12 mouse cellular contexts compared by ENCODE assay signal in genomic region chr9:66110126-66110525, GRCm38 (mm10). TPM values are rescaled to one million over a fixed set of nuclear protein-coding genes. Genes with fewer than 3 reads are reported as not detected.
A peak's percentile ranks its signal among the peaks of the same experiment; 100 is the strongest.
DNase-seq lines count a peak whose midpoint lies in the region; ATAC-seq and TF ChIP-seq lines count a peak whose summit lies in the region.
"Had no signal": no experiment of that assay in that cellular context is flagged by ENCODE, and none has a peak within 500 bp of the region (broad histone marks: within the 10 kb centered on the region; RNA-seq: fewer than 3 reads in every experiment).

No protein-coding gene starts in this region.

- H3K9ac ChIP-seq in forebrain, embryonic 14.5 days (ENCODE audit: low read length): no peak overlapping the region
- no peak overlapping the region for H3K9ac ChIP-seq in limb, embryonic 11.5 days (ENCODE audit: low read length)
- H3K9ac ChIP-seq in stomach, postnatal 0 days (ENCODE audit: low read length): no peak overlapping the region
- H3K9ac ChIP-seq: lung, embryonic 14.5 days had no signal

- intact Hi-C loops in left cerebral cortex, adult 2 months (cut with DNase I): no loop called here
- intact Hi-C loops in left cerebral cortex, postnatal 4 days (cut with DNase I): no loop called here

- H3K4me1 ChIP-seq in forebrain, embryonic 14.5 days (ENCODE audit: control insufficient read depth, insufficient read depth, low read length): no peaks in the 10 kb centered on the region
- H3K4me1 ChIP-seq in limb, embryonic 11.5 days (ENCODE audit: control insufficient read depth, insufficient read depth, low read length): no peaks in the 10 kb centered on the region
- no peaks in the 10 kb centered on the region for H3K4me1 ChIP-seq in stomach, postnatal 0 days (replicated peaks; ENCODE audit: control insufficient read depth, insufficient read depth)

- peak overlapping the region; percentile 3; the same call in 1 of the 2 replicates for H3K27ac ChIP-seq in left cerebral cortex, adult 2 months
- H3K27ac ChIP-seq in forebrain, embryonic 14.5 days (ENCODE audit: low read depth, low read length): peak overlapping the region; percentile 44; the same call in 1 of the 2 replicates
- H3K27ac ChIP-seq in limb, embryonic 11.5 days (replicated peaks; ENCODE audit: low read depth, low read length): 0 out of 2 replicates have a peak overlapping the region, but pooled peaks have one; percentile 23
- peak overlapping the region; percentile 49; the same call in 1 of the 2 replicates for H3K27ac ChIP-seq in stomach, postnatal 0 days (replicated peaks)

- peaks cover 51% of the 10 kb centered on the region for H3K36me3 ChIP-seq in forebrain, embryonic 14.5 days (ENCODE audit: control insufficient read depth, insufficient read depth, low read length)
- peaks cover 8% of the 10 kb centered on the region; the same call in 1 of the 2 replicates for H3K36me3 ChIP-seq in limb, embryonic 11.5 days (ENCODE audit: control insufficient read depth, insufficient read depth, low read length)
- H3K36me3 ChIP-seq in stomach, postnatal 0 days (ENCODE audit: control insufficient read depth, insufficient read depth, low read length): peaks cover 6% of the 10 kb centered on the region; the same call in 1 of the 2 replicates

- no peaks in the 10 kb centered on the region for H3K27me3 ChIP-seq in forebrain, embryonic 14.5 days (replicated peaks; ENCODE audit: control insufficient read depth, insufficient read depth, low read length)
- H3K27me3 ChIP-seq in limb, embryonic 11.5 days (ENCODE audit: control insufficient read depth, insufficient read depth, low read length): no peaks in the 10 kb centered on the region
- H3K27me3 ChIP-seq in stomach, postnatal 0 days (ENCODE audit: control insufficient read depth, insufficient read depth, low read length): no peaks in the 10 kb centered on the region
- H3K27me3 ChIP-seq: CH12.LX had no signal

- TF ChIP-seq EP300 in stomach, postnatal 0 days (optimal IDR thresholded peaks at IDR 0.05): no peak

- WGBS in forebrain, embryonic 14.5 days: 17% methylated on average over 8 of the region's 8 CpGs
- 72% methylated on average over 8 of the region's 8 CpGs for WGBS in limb, embryonic 11.5 days
- WGBS in stomach, postnatal 0 days: 55% methylated on average over 8 of the region's 8 CpGs

- H3K9me3 ChIP-seq in forebrain, embryonic 14.5 days (replicated peaks; ENCODE audit: control insufficient read depth, low read length): no peaks in the 10 kb centered on the region
- no peaks in the 10 kb centered on the region for H3K9me3 ChIP-seq in limb, embryonic 11.5 days (ENCODE audit: control insufficient read depth, low read length)
- H3K9me3 ChIP-seq in stomach, postnatal 0 days (ENCODE audit: control insufficient read depth, low read length): no peaks in the 10 kb centered on the region

- no peak overlapping the region for H3K4me2 ChIP-seq in forebrain, embryonic 14.5 days (ENCODE audit: low read length)
- H3K4me2 ChIP-seq in limb, embryonic 11.5 days (ENCODE audit: low read depth, severe bottlenecking): no peak overlapping the region
- no peak overlapping the region for H3K4me2 ChIP-seq in stomach, postnatal 0 days (replicated peaks; ENCODE audit: low read depth)
- H3K4me2 ChIP-seq: lung, embryonic 14.5 days had no signal

- TF ChIP-seq CTCF in left cerebral cortex, adult 2 months (IDR thresholded peaks at IDR 0.05): no peak
- no peak for TF ChIP-seq CTCF in stomach, postnatal 0 days (IDR thresholded peaks at IDR 0.05; ENCODE audit: low read depth)

- no peak for ATAC-seq in forebrain, embryonic 14.5 days
- ATAC-seq in limb, embryonic 11.5 days (ENCODE audit: insufficient number of reproducible peaks, low FRiP score, low TSS enrichment, low read depth): no peak
- peak; percentile 70 for ATAC-seq in stomach, postnatal 0 days (ENCODE audit: low FRiP score, low TSS enrichment)

- DNase-seq in left cerebral cortex, adult 2 months (ENCODE audit: extremely low spot score in 1 of 2, low spot score in 2 of 2): no peak
- DNase-seq in left cerebral cortex, postnatal 4 days: no peak
- no peak for DNase-seq in forebrain, embryonic 14.5 days (ENCODE audit: low spot score)
- DNase-seq in limb, embryonic 11.5 days (ENCODE audit: low spot score): no peak
- peak; percentile 39 for DNase-seq in stomach, postnatal 0 days (ENCODE audit: low spot score)
- DNase-seq in lung, postnatal 36 days: no peak
- DNase-seq in adrenal gland, postnatal 36 days: no peak
- DNase-seq: adrenal gland, postnatal 14 days; gastrocnemius, postnatal 14 days; lung, embryonic 14.5 days; thymus, postnatal 36 days had no signal

- no peak overlapping the region for H3K4me3 ChIP-seq in left cerebral cortex, adult 2 months
- no peak overlapping the region for H3K4me3 ChIP-seq in forebrain, embryonic 14.5 days (ENCODE audit: low read depth, low read length)
- no peak overlapping the region for H3K4me3 ChIP-seq in limb, embryonic 11.5 days (ENCODE audit: low read depth, low read length)
- H3K4me3 ChIP-seq in stomach, postnatal 0 days (ENCODE audit: low read depth, low read length): no peak overlapping the region

RNA-seq across cellular contexts. Expression of gene Snx1, which starts 16.3 kb away (rescaled TPM):
- total RNA-seq in left cerebral cortex, adult 2 months (2021): 10 to 100 TPM; 71.8 to 74.8 TPM
- total RNA-seq in left cerebral cortex, postnatal 4 days (2021): 10 to 100 TPM; 48.9 to 50.0 TPM
- polyA plus RNA-seq in forebrain, embryonic 14.5 days (2014; fragmentation: Nextera tagmentation; extraction: Ambion mirVana): 111 and 120 TPM in 2 replicates
- 123 and 127 TPM in 2 replicates for polyA plus RNA-seq in limb, embryonic 11.5 days (2014; fragmentation: Nextera tagmentation; extraction: Ambion mirVana)
- polyA plus RNA-seq in stomach, postnatal 0 days (2015; fragmentation: Nextera tagmentation; extraction: Ambion mirVana): 77.5 and 77.6 TPM in 2 replicates
- total RNA-seq in adrenal gland, postnatal 36 days (2021): 100 to 1,000 TPM; 118 to 119 TPM

RNA-seq across cellular contexts. Expression of gene Ciao2a, which starts 16.3 kb away (rescaled TPM):
- total RNA-seq in left cerebral cortex, adult 2 months (2021): 10 to 100 TPM; 27.6 to 28.7 TPM
- 10 to 100 TPM; 23.7 to 27.9 TPM for total RNA-seq in left cerebral cortex, postnatal 4 days (2021)
- 79.8 and 81.2 TPM in 2 replicates for polyA plus RNA-seq in forebrain, embryonic 14.5 days (2014; fragmentation: Nextera tagmentation; extraction: Ambion mirVana)
- polyA plus RNA-seq in limb, embryonic 11.5 days (2014; fragmentation: Nextera tagmentation; extraction: Ambion mirVana): 177 and 178 TPM in 2 replicates
- 131 and 138 TPM in 2 replicates for polyA plus RNA-seq in stomach, postnatal 0 days (2015; fragmentation: Nextera tagmentation; extraction: Ambion mirVana)
- 10 to 100 TPM; 69.2 to 89.1 TPM for total RNA-seq in adrenal gland, postnatal 36 days (2021)

RNA-seq across cellular contexts. Expression of gene Snx22, which starts 40.6 kb away (rescaled TPM):
- total RNA-seq in left cerebral cortex, adult 2 months (2021): 1 to 10 TPM; 3.5 to 3.9 TPM
- 1 to 10 TPM; 5.9 to 7.3 TPM for total RNA-seq in left cerebral cortex, postnatal 4 days (2021)
- 3.6 and 4.8 TPM in 2 replicates for polyA plus RNA-seq in forebrain, embryonic 14.5 days (2014; fragmentation: Nextera tagmentation; extraction: Ambion mirVana)
- 2.3 and 2.9 TPM in 2 replicates for polyA plus RNA-seq in limb, embryonic 11.5 days (2014; fragmentation: Nextera tagmentation; extraction: Ambion mirVana)
- 1.5 TPM in 2 replicates for polyA plus RNA-seq in stomach, postnatal 0 days (2015; fragmentation: Nextera tagmentation; extraction: Ambion mirVana)
- total RNA-seq in adrenal gland, postnatal 36 days (2021): under 1 TPM; 0.26 to 0.30 TPM

RNA-seq across cellular contexts. Expression of gene Dapk2, which starts 47.9 kb away (rescaled TPM):
- total RNA-seq in left cerebral cortex, adult 2 months (2021): 1 to 10 TPM; 2.6 to 2.8 TPM
- under 1 TPM; 0.84 to 0.97 TPM for total RNA-seq in left cerebral cortex, postnatal 4 days (2021)
- 2.2 and 2.3 TPM in 2 replicates for polyA plus RNA-seq in forebrain, embryonic 14.5 days (2014; fragmentation: Nextera tagmentation; extraction: Ambion mirVana)
- 4.0 and 4.3 TPM in 2 replicates for polyA plus RNA-seq in limb, embryonic 11.5 days (2014; fragmentation: Nextera tagmentation; extraction: Ambion mirVana)
- 11.8 and 13.2 TPM in 2 replicates for polyA plus RNA-seq in stomach, postnatal 0 days (2015; fragmentation: Nextera tagmentation; extraction: Ambion mirVana)
- total RNA-seq in adrenal gland, postnatal 36 days (2021): 1 to 10 TPM; 7.5 to 9.3 TPM

RNA-seq across cellular contexts. Expression of gene Ppib, which starts 50.1 kb away (rescaled TPM):
- 100 to 1,000 TPM; 161 to 170 TPM for total RNA-seq in left cerebral cortex, adult 2 months (2021)
- total RNA-seq in left cerebral cortex, postnatal 4 days (2021): 100 to 1,000 TPM; 233 to 249 TPM
- 401 and 454 TPM in 2 replicates for polyA plus RNA-seq in forebrain, embryonic 14.5 days (2014; fragmentation: Nextera tagmentation; extraction: Ambion mirVana)
- polyA plus RNA-seq in limb, embryonic 11.5 days (2014; fragmentation: Nextera tagmentation; extraction: Ambion mirVana): 523 and 551 TPM in 2 replicates
- 827 and 843 TPM in 2 replicates for polyA plus RNA-seq in stomach, postnatal 0 days (2015; fragmentation: Nextera tagmentation; extraction: Ambion mirVana)
- total RNA-seq in adrenal gland, postnatal 36 days (2021): 100 to 1,000 TPM; 317 to 322 TPM
